Mouse (Mus musculus) cerebellum, adult 2 months (tissue): ENCODE data around the gene Pde1c. TPM values are rescaled to one million over a fixed set of nuclear protein-coding genes. Genes with fewer than 3 reads are reported as not detected.
"Not testable (repeated sequence)": the region's sequence is repeated elsewhere in the genome, so short reads cannot be mapped to it uniquely, and the experiment has no call there.

Source experiments
- DNase-seq, 2 experiments: peaks; one replicate each; pipeline ENCODE4 v3.0.0; 2021
- H3K27ac ChIP-seq: fragments of 200-500 bp; 2 replicates; pipeline ENCODE4 v1.5.1; 2012; ENCODE audit warnings: low read length, control low read depth, inconsistent platforms; ENCODE audit not compliant: insufficient read depth
- H3K27me3 ChIP-seq: fragments of 200-500 bp; 2 replicates; pipeline ENCODE4 v1.6.1; 2012; ENCODE audit warnings: inconsistent platforms, mild to moderate bottlenecking, low read length, moderate library complexity; ENCODE audit not compliant: control insufficient read depth, insufficient read depth
- H3K4me1 ChIP-seq: fragments of 200-500 bp; 2 replicates; pipeline ENCODE4 v1.6.1; 2011; ENCODE audit warnings: low read length; ENCODE audit not compliant: control insufficient read depth, insufficient read depth
- H3K4me3 ChIP-seq: fragments of 200-500 bp; replicated peaks from 2 replicates; pipeline ENCODE3; 2011; ENCODE audit warnings: mild to moderate bottlenecking, low read depth, low read length, control low read depth; ENCODE audit not compliant: insufficient read depth
- CTCF ChIP-seq: fragments of 200-500 bp; IDR thresholded peaks from 2 replicates; pipeline ENCODE4 v1.5.1; 2011; ENCODE audit warnings: low read depth, mild to moderate bottlenecking, control low read depth, low read length, moderate library complexity, borderline replicate concordance; ENCODE audit not compliant: insufficient read depth
- POLR2A ChIP-seq: fragments of 200-500 bp; IDR thresholded peaks from 2 replicates; pipeline ENCODE4 v1.6.1; 2011; ENCODE audit warnings: low read length, control low read depth, borderline replicate concordance; ENCODE audit not compliant: insufficient read depth
- WGBS: fragments of 180-500 bp; shearing (Covaris S2); methylation state at CpG from one replicate; pipeline ENCODE4 v1.1.7; 2018; 5-methylcytosine and 5-hydroxymethylcytosine counted together
- polyA plus RNA-seq: library from polyadenylated mRNA; depleted of rRNA; stranded (reverse); fragments of >200 nt; gene quantifications from 2 replicates; pipeline ENCODE4 v1.2.3, GENCODE M21; 2012; rRNA removed

Gene Pde1c
- polyA plus RNA-seq, result 29.9 and 35.3 TPM in 2 replicates

DNA sequence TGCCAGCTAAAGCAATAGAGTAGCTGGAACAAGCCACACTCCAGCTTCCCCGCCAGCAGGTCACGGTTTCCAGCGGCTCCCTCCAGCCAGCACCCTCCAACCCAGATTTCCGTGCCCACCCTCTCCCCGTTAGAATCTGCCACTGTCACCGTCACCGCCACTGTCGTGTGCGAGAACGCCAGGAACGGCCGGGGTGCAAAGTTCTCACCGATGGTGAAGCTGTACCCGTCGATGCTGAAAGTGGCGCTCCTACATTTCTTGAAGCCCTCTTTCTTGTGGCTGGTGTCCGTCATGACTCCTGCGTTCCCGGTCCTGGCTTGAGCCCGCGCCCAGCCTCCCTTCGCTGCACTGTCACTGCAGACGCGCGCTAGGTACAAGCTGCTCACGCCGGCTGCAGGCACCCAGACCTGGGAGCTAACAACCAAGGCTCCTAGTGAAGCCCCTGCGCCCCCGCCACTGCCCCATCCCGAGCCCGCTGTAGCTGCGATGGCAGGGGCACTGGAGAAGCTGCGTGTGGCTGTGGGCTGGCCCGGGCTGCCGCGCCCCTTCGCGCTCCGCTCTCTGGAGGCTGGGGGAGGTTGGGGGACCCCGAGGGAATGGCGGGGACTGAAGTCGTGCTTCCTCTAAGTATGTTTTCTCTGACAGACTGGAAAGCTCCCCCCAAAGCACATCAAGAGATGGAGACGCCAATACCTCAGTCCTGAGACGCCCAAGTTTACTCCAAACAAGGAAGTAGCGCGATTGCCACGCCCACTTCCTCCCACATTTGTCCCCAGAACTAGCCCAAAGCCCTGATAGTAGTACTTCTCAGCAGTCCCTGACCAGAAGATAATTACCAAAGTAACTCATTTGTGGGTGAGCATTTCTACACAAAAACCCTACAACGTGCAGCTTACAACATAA lies at the start of gene Pde1c:
Pde1c (minus strand) TSS at position 634 of the 903 bp plus-strand sequence.
- TF ChIP-seq POLR2A, result no peak
- TF ChIP-seq CTCF, result no peak

DNA sequence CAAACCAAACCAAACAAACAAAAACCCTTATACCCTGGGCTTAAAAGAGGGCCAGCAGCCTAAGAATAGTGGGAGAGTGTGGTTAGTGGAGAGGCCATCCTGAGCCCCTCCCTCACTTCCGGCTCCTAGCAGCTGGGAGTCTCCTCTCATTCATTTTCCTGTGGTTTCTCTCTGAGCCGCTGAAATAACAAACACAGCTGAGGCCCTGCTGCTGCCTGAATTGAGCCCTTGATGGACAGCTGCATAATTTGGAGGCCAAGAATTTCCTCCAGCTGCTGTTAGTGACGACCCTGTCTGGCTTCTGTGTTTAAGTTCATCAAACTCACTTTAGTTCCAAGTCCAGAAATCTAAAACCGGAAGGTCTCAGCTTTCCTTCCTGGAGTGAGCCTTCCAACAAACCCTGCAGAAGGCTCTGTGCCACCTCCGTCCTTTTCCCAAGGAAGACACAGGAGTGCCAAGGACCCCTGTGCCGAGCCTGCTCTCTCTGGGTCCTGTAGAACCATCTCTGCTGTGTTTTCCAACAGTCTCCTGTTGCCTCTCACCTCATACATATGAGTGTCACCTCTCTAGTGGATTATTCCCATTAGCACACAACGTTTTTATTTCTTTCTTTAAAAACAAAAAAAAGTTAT lies 48.2 kb upstream of the Pde1c start:
- TF ChIP-seq CTCF (no peak), POLR2A (no peak)
- Histone ChIP-seq H3K4me3 (no peak overlapping the region), H3K4me1 (no peaks in the 10 kb centered on the region), H3K27me3 (no peaks in the 10 kb centered on the region), H3K27ac (no peak overlapping the region)
- DNase-seq, result peak in 1 of 2 experiments; percentile 2
- 12% methylated on average over 7 of the region's 7 CpGs for WGBS

More for the DNA sequence above, at the start of gene Pde1c:
- H3K4me3 ChIP-seq, result peak within 1 kb of the TSS; percentile 51
- H3K4me1 ChIP-seq, result no peaks in the 10 kb centered on the region
- H3K27ac ChIP-seq, result no peak within 1 kb of the TSS
- DNase-seq, result peak; percentile 33 to 49
- 2% methylated on average over 48 of the region's 48 CpGs for WGBS
- peaks cover 1% of the 10 kb centered on the region; the same call in 1 of the 2 replicates for H3K27me3 ChIP-seq

DNA sequence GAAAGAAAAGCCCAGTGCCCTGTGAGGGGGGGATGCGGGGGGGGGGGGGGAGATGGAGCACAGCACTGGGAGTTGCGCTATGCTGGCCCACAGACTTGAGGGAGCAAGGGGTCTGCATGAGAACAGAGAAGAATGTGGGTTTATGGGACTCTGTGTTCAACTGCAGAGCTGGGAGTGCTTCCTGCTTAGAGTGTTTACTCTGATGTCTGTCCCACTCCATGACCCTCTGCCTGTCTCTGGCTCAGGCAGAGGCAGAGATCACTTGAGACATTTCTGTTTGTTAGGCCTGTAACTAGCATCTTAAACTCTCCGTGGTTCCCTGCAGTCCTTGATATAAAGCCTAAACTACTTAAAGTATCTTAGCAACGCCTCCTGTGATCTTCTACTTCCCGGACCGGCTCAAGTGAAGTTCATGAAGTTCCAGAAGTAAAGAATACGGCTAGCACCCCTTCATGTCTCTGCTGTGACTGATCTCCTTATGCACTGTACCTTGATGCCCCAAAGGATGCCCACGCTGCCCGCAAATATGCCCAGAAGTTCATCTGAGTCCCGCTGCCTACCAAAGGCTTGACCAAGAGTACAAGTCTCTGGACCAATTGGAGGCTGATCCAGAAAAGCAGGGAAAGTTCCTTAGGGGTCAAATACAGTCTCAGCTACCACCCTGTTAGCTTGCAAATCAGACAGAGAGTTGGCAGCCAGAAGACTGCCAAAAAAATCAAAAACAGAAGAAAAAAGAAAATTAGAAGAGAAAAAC lies 47.5 kb upstream of the Pde1c start:
- no peak overlapping the region for H3K27ac ChIP-seq
- WGBS, result 55% methylated on average over 10 of the region's 10 CpGs
- H3K4me1 ChIP-seq, result no peaks in the 10 kb centered on the region
- H3K4me3 ChIP-seq, result no peak overlapping the region
- no peak for TF ChIP-seq CTCF
- no peak for TF ChIP-seq POLR2A
- DNase-seq, result no peak
- no peaks in the 10 kb centered on the region for H3K27me3 ChIP-seq

DNA sequence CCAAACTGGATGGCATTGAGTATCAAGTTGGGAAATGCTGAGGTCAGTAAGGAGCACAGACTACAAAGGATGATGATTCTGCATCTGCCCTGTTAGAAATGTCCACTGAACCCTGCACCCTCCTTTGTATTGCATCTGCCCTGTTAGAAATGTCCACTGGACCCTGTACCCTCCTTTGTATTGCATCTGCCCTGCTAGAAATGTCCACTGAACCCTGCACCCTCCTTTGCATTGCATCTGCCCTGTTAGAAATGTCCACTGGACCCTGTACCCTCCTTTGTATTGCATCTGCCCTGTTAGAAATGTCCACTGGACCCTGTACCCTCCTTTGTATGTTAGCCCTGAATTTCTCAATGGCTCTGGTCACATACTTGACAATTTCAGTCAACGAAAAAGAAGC lies 40.6 kb upstream of the Pde1c start:
- not testable (repeated sequence) for H3K27me3 ChIP-seq, DNase-seq, H3K27ac ChIP-seq, H3K4me1 ChIP-seq, H3K4me3 ChIP-seq
- WGBS, result 76% methylated on average over 1 of the region's 1 CpGs

DNA sequence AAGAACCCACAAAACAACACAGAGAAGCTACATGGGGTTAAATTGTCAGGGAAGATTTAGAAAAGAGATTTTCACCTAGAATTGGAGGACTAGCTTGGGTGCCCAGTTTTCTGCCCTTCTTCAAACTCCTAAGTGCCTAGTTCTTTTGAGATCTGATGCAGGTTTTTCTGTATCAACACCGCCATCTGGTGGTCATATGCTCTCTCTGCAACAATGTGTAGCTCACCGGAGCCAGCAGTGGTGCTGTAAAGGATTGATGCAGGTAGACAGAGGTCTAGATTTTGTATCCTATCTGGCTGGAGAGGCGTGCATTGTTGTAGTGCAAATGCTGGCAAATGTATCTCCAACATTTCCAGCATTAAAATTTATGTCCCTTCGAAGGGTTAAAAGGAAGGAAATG lies 39.4 kb upstream of the Pde1c start:
- Histone ChIP-seq H3K27ac (no peak overlapping the region), H3K27me3 (no peaks in the 10 kb centered on the region), H3K4me3 (no peak overlapping the region), H3K4me1 (no peaks in the 10 kb centered on the region)
- TF ChIP-seq CTCF (peak; percentile 80), POLR2A (no peak)
- 5% methylated on average over 4 of the region's 4 CpGs for WGBS
- DNase-seq, result peak; percentile 70 to 78

DNA sequence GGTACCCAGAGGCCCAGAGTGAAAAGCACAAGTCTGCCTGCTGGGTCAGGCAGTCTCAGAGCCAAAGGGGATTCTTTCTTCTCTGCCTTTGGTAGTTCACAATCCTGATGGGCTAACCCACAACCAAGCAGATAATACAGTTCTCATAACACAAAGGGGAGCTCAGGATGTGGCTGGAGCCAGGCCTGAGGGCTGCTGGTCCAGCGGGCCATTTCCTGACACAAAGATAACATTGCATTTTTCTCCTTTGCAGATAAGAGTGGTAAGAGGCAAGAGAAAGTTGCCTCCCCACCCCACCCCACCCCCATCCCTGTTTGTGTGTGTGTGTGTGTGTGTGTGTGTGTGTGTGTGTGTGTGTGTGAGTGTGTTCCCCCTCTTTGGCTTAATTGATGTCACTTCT lies 10.7 kb upstream of the Pde1c start:
- H3K27ac ChIP-seq, result no peak overlapping the region
- WGBS, result 75% methylated on average over 1 of the region's 1 CpGs
- TF ChIP-seq POLR2A, result no peak
- TF ChIP-seq CTCF, result no peak
- DNase-seq, result no peak
- no peak overlapping the region for H3K4me3 ChIP-seq
- H3K27me3 ChIP-seq, result no peaks in the 10 kb centered on the region
- H3K4me1 ChIP-seq, result no peaks in the 10 kb centered on the region

DNA sequence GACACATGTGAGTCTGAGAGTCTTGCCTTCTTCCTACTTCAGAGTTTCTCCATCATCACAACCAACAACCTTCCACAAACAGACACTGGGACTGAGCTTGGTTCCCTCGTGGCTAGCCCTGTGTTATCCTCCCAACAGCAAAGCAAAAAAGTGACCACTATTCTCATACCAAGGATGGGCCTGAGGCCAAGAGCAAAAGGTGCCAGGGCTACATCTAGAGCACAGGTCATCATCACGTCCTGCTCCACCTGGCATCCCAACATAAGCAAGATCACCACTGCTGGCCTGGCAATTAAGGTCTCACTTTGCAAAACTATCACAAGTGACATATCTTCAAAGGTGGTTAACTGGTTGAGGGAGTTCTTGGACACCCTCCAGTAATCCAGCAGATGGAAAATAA lies 8.0 kb downstream of the Pde1c start:
- 12% methylated on average over 2 of the region's 2 CpGs for WGBS
- no peak overlapping the region for H3K4me3 ChIP-seq
- no peak for DNase-seq
- peaks cover 7% of the 10 kb centered on the region; the same call in 1 of the 2 replicates for H3K4me1 ChIP-seq
- no peak overlapping the region for H3K27ac ChIP-seq
- TF ChIP-seq CTCF (no peak), POLR2A (no peak)
- no peaks in the 10 kb centered on the region for H3K27me3 ChIP-seq
